Mouse (Mus musculus) E14TG2a.4 (cell line): ENCODE data around the gene Ambra1.

ENCODE experiments used
- H3K27me3 ChIP-seq: 2 replicates; pipeline ENCODE4 v1.6.1; 2014; ENCODE audit warnings: low read length, control low read depth; ENCODE audit not compliant: insufficient read depth
- H3K36me3 ChIP-seq: 2 replicates; pipeline ENCODE4 v1.6.1; 2014; ENCODE audit warnings: low read length, control low read depth; ENCODE audit not compliant: insufficient read depth
- H3K4me1 ChIP-seq: replicated peaks from 2 replicates; pipeline ENCODE4 v1.6.1; 2014; ENCODE audit warnings: low read depth, low read length, control low read depth
- H3K4me3 ChIP-seq: replicated peaks from 2 replicates; pipeline ENCODE4 v1.5.1; 2014; ENCODE audit warnings: mild to moderate bottlenecking, low read length
- H3K9me3 ChIP-seq: 2 replicates; pipeline ENCODE4 v1.6.1; 2014; ENCODE audit warnings: low read length, control low read depth
- CTCF ChIP-seq: conservative IDR thresholded peaks from 2 replicates; pipeline ENCODE4 v1.5.1; 2014; ENCODE audit warnings: low read length
- NANOG ChIP-seq: IDR thresholded peaks from 2 replicates; pipeline ENCODE4 v1.6.1; 2014; ENCODE audit warnings: borderline replicate concordance, low read length, mixed read lengths
- POU5F1 ChIP-seq: IDR thresholded peaks from 2 replicates; pipeline ENCODE4 v1.6.1; 2014; ENCODE audit warnings: low read length, borderline replicate concordance

Gene Ambra1

GRCm38 (mm10) chr2:91706456-91706855 is 23.5 kb upstream of the Ambra1 start:
- H3K27me3 ChIP-seq = no peaks in the 10 kb centered on the region
- peaks cover 4% of the 10 kb centered on the region for H3K36me3 ChIP-seq
- peaks cover 70% of the 10 kb centered on the region for H3K4me1 ChIP-seq
- H3K9me3 ChIP-seq = no peaks in the 10 kb centered on the region
- TF ChIP-seq CTCF (no peak), NANOG (no peak; the same call in 1 of the 2 replicates), POU5F1 (no peak)
- no peak overlapping the region; the same call in 1 of the 2 replicates for H3K4me3 ChIP-seq

GRCm38 (mm10) chr2:91708361-91708760 is 21.6 kb upstream of the Ambra1 start:
- no peak for TF ChIP-seq POU5F1
- no peak for TF ChIP-seq CTCF
- TF ChIP-seq NANOG = no peak
- H3K4me3 ChIP-seq = 0 out of 2 replicates have a peak overlapping the region, but pooled peaks have one; percentile 17
- no peaks in the 10 kb centered on the region for H3K9me3 ChIP-seq
- H3K27me3 ChIP-seq = no peaks in the 10 kb centered on the region
- H3K4me1 ChIP-seq = peaks cover 73% of the 10 kb centered on the region
- peaks cover 11% of the 10 kb centered on the region for H3K36me3 ChIP-seq

GRCm38 (mm10) chr2:91710272-91711234 is 19.4 kb upstream of the Ambra1 start, which contains the start of the genes Atg13 and Harbi1:
Gene Atg13 (minus strand): TSS chr2:91710576.
Gene Harbi1 (plus strand): TSS chr2:91710852.
- no peaks in the 10 kb centered on the region for H3K27me3 ChIP-seq
- H3K4me1 ChIP-seq = peaks cover 61% of the 10 kb centered on the region
- no peaks in the 10 kb centered on the region for H3K9me3 ChIP-seq
- H3K4me3 ChIP-seq = peak within 1 kb of the TSS; percentile 100
- peaks cover 30% of the 10 kb centered on the region for H3K36me3 ChIP-seq
- TF ChIP-seq CTCF = no peak
- no peak for TF ChIP-seq NANOG
- TF ChIP-seq POU5F1 = no peak

GRCm38 (mm10) chr2:91711256-91711925 is 18.5 kb upstream of the Ambra1 start:
- peak overlapping the region; percentile 100 for H3K4me3 ChIP-seq
- no peaks in the 10 kb centered on the region for H3K27me3 ChIP-seq
- TF ChIP-seq POU5F1 (no peak), NANOG (no peak), CTCF (no peak)
- H3K4me1 ChIP-seq = peaks cover 55% of the 10 kb centered on the region
- H3K9me3 ChIP-seq = no peaks in the 10 kb centered on the region
- peaks cover 39% of the 10 kb centered on the region for H3K36me3 ChIP-seq

- Histone ChIP-seq H3K27me3 (no peaks in the 10 kb centered on the region), H3K9me3 (no peaks in the 10 kb centered on the region), H3K4me3 (no peak overlapping the region), H3K36me3 (peaks cover 74% of the 10 kb centered on the region), H3K4me1 (peaks cover 22% of the 10 kb centered on the region)
- TF ChIP-seq POU5F1 = no peak
- TF ChIP-seq CTCF = no peak
- no peak for TF ChIP-seq NANOG
These were observed 15.0 kb upstream of the Ambra1 start for GRCm38 (mm10) chr2:91714921-91715320.

- no peak for TF ChIP-seq CTCF
- no peak for TF ChIP-seq POU5F1
- no peak for TF ChIP-seq NANOG
- H3K4me1 ChIP-seq = peaks cover 9% of the 10 kb centered on the region
- peaks cover 82% of the 10 kb centered on the region for H3K36me3 ChIP-seq
- no peaks in the 10 kb centered on the region for H3K9me3 ChIP-seq
- H3K27me3 ChIP-seq = no peaks in the 10 kb centered on the region
- no peak overlapping the region for H3K4me3 ChIP-seq
These were observed 11.7 kb upstream of the Ambra1 start for GRCm38 (mm10) chr2:91718276-91718675.

- Histone ChIP-seq H3K4me1 (0 out of 2 replicates have a peak, but pooled peaks cover 3% of the 10 kb centered on the region), H3K4me3 (no peak overlapping the region), H3K27me3 (peaks cover 4% of the 10 kb centered on the region; the same call in 1 of the 2 replicates), H3K9me3 (no peaks in the 10 kb centered on the region), H3K36me3 (peaks cover 34% of the 10 kb centered on the region)
- TF ChIP-seq CTCF (no peak), POU5F1 (no peak), NANOG (no peak)
These were observed 6.6 kb upstream of the Ambra1 start for GRCm38 (mm10) chr2:91723382-91723781.

GRCm38 (mm10) chr2:91723951-91724350 is 6.0 kb upstream of the Ambra1 start:
- Histone ChIP-seq H3K27me3 (peaks cover 4% of the 10 kb centered on the region; the same call in 1 of the 2 replicates), H3K4me3 (no peak overlapping the region), H3K4me1 (peaks cover 7% of the 10 kb centered on the region), H3K9me3 (no peaks in the 10 kb centered on the region), H3K36me3 (peaks cover 29% of the 10 kb centered on the region)
- TF ChIP-seq CTCF = no peak
- TF ChIP-seq NANOG = no peak
- TF ChIP-seq POU5F1 = no peak
